Mouse (Mus musculus) olfactory bulb, adult 2 months (tissue): ENCODE results near the gene Optc.

Experiments used
- CTCF ChIP-seq: fragments of 200-500 bp; IDR thresholded peaks from 2 replicates; pipeline ENCODE4 v1.5.1; 2012; ENCODE audit warnings: low read depth, mild to moderate bottlenecking, low read length, moderate library complexity; ENCODE audit not compliant: insufficient read depth
- POLR2A ChIP-seq: fragments of 200-500 bp; IDR thresholded peaks from 2 replicates; pipeline ENCODE4 v1.6.1; 2012; ENCODE audit warnings: mild to moderate bottlenecking, low read depth, low read length, moderate library complexity; ENCODE audit not compliant: insufficient read depth

DNA sequence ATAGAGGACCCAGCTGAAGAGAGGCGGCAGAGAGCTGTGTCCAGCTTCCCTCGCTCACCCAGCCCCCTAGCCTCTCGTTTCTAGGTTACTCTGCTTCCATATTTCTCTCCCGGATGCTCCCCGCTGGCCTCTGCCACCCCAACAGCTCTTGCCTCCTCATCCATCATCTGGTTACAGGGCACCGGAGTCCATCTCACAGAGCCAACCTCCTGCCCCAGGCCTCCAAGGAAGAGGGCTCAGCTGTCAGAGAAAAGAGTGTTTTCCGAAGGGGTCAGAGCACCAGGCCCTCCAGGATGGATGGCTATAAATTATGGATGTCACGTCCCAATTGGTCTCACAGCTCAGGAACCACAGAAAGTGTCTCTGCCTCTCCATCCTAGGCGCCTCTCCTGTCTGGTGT lies 23.1 kb downstream of the Optc start:
- TF ChIP-seq CTCF (no peak), POLR2A (no peak)
